Mouse (Mus musculus) heart, postnatal 10 days (tissue): Measurements from ENCODE around the gene Akap2. TPM values are rescaled to one million over a fixed set of nuclear protein-coding genes. Genes with fewer than 3 reads are reported as not detected.
A peak's percentile ranks its signal among the peaks of the same experiment; 100 is the strongest.

Source experiments
- DNase-seq, 2 experiments: peaks; one replicate each; pipeline ENCODE4 v3.0.0; 2021
- intact Hi-C: fragments of 180-260 bp; cut with DNase I; formaldehyde crosslinking; loops from one replicate; pipeline ENCODE4 v1.15.1; 2025
- total RNA-seq, 2 experiments: library from RNA; stranded (reverse); gene quantifications; 2 replicates each; pipeline ENCODE4 v1.2.3; 2021

Gene Akap2
- total RNA-seq, 2 experiments from 2014 or later, result 127 to 141 TPM

DNA sequence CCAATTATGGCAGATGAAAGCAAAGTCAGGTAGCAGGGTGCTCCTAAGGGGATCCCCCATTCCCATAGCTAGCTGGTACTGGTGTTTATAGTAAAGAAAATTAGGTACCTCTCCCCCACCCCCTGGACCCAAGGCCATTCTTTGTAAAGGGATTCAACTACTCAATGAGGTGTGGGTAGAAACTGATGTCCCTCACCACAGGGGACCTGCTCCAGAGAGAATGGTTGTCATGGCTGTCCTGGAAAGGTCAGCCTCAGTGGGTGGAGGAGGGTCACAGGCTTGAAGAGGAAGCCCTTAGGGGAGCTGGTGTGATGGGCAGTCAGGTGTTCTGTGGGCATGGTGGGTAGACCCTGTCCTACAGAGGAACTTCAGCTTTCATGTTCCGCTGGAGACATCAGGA, 203.1 kb downstream of the Akap2 start:
- intact Hi-C loops, result no loop called here

DNA sequence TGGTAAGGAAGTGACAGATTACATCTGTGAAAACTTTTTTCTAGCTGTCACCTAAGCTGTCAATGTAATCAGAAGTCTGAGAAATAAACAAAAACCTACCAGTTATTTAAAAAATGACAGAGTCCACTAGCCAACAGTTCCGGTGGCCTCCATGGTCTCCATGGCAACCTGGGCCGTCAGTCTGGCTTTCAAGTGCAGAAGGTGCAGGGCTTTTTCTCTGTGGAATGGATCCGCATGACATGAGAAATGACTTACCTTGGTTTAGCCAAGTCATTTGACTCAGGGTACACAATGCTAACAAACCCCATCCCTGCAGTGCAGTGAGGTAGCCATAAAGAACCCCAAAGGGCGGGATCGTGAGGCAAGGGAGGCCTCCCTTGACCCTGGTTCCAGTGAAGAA, 204.7 kb downstream of the Akap2 start:
- no peak for DNase-seq
- intact Hi-C loops, result no loop called here

More for the DNA sequence above, 203.1 kb downstream of the Akap2 start:
- no peak for DNase-seq

DNA sequence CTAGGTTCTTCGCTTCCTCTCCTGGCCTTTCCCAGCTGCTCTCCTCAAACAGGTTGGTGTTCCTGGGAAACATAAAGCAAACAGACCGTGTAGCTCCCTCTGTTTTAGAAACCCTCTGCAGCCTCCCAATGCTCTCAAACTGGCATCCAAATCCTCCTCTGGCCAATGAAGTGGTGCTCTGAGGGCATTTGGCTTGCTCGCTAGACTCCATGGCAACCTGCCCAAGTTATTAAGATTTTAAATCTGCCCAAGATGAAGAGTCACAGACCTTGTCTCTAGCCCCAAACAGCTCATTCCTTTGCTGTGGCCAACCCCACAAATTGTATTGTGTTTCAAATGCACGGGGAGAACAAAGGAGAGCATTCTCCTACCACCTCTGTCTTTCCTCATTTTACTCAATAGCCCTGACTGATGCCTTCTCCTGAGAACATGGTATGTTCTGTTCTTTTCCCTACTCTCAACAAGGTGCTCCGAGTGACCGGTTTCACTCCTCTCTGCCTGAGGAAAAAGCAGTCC, 207.2 kb downstream of the Akap2 start:
- intact Hi-C loops, result loop anchor here (5.0 kb wide), 1 partner anchor 552 kb away; no protein-coding TSS in a partner anchor
- DNase-seq, result no peak

DNA sequence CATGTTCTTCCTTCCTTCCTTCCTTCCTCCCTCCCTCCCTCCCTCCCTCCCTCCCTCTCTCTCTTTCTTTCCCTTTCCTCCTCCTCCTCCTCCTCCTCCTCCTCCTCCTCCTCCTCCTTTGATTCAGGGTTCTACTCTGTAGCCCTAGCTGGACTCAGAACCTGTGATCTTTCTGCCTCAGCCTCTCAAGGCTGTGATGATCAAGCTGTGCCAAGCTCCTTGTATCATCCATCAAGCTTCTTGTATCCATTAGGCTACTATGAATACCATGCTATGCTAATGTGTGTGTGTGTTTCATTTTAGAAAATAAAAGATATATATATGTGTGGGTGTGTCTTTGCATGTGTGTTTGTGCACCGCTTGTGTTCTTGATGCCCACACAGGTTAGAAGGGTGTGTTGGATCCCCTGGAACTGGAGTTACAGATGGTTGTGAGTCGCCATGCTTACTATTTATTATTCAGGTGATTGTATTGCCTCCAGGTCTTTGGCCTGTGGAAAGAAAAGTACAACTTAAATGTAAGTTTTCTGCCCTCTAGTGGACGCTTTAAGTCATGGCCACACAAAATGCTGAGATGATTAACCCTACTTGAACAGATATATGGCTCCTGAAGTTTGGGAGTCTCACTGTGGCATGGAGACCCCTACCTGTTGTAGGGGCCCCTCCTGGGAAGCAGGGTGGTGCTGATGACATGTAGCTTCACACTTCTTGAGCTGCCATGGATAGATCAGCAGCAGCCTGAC, 210.2 kb downstream of the Akap2 start:
- intact Hi-C loops, result loop anchor here (5.0 kb wide), 1 partner anchor 555 kb away; no protein-coding TSS in a partner anchor
- peak; percentile 35 to 46 for DNase-seq

DNA sequence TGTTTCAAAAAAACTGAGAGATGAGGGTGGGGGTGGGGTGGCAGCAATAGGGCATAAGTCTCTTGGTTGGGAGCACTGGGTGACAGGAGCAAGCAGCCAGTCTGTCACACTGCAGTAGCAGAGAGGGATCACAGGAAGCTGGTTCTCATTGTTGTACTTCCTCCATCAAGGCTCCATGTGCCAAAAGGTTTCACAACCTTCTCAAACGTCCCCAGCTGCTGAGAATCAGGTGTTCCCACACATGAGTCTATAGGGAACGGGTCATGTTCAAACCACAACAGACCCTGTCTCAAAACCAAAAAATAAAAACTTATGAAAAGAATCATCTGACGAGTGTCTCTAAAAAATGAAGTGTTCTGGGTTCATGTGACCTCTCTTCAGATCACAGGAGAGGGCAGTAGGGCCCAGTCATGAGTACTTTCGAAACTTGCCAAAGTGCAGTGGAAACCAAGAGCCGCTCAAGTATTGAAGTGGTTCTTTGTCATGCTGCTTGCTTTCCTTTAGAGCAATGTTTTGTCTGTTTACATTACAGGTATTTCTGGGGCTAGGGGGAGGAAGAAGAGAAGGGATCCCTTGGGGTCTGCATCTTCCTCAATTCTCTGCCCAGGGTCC, 213.2 kb downstream of the Akap2 start:
- intact Hi-C loops, result no loop called here
- DNase-seq, result no peak

DNA sequence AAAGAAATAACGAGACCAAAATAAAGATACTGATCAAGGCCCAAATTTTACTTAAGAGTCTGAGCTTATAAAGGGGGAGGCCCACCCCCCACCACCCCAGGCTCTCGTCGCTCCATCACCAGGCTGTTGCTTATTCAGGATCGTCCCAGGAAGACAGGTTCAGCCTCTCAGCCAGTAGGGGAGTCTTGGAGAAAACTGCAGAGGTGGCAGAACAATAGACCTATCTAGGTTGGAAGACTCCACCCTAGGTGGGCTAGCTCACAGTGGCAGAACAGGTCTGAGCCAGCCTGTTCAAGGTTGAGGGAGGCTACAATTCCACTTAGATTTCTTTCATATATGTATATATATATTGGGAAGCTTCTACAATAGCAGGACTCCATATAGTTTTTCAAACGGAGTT, 216.7 kb downstream of the Akap2 start:
- intact Hi-C loops, result no loop called here
- no peak for DNase-seq

DNA sequence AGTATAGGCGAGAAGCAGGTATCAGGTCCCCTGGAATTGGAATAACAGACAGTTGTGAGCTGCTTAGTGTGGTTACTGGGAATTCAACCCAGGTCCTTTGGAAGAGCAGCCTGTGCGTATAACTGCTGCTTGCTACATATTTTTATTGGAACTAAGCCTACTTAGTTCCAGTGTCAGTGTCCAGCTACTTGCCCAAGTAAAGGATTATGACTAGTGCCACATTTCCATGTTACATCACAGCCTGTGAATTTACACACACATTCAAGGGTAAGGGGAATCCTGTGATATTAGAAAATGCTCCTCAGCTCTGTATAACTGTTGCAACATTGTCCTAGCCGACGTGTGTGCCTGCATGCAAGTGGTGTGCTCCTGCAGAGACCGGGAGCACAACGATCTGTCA, 219.8 kb downstream of the Akap2 start:
- DNase-seq, result no peak
- intact Hi-C loops, result no loop called here

DNA sequence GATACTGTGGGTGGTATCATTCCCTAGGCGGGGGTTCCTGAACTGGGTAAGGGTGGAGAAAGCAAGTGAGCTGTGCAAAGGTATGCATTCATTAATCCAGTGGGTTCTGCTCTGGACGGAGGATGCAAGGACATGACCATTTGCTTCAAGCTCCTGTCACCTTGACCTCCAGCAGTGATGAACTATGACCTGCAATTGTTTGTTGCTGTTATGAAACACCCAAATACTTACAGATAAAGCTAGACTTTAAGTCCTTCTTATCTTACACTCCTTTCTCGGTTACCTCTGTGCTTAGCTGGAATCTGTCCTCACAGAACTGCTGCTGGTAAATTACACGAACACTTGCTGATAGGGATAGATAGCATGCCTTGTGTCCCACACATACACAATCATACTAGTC, 223.2 kb downstream of the Akap2 start:
- no peak for DNase-seq
- intact Hi-C loops, result no loop called here

DNA sequence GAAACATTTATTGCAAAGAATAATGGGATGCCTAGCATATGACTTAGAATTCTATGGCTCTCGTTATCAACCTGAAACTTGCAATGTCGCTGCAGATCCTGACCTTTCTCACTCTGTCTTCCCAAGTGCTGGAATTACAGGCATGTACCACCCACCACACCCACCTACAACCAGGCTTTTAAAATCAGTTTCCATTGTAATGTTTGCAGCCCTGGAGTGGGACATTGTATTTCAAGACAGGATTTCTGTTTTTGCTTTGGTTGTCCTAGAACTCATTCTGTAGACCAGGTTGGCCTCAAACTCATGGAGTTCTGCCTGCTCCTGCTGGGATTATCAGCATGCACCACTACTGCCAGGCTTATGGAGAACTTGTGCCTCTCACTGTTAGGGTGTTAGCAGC, 225.4 kb downstream of the Akap2 start:
- intact Hi-C loops, result no loop called here
- DNase-seq, result no peak

Other genes with a start within 250 kb of the Akap2 start
- 10 to 100 TPM; 60.6 to 62.1 TPM for gene Pakap, start 149.5 kb upstream of the Akap2 start, total RNA-seq
- gene D630039A03Rik, start 198.6 kb downstream of the Akap2 start, total RNA-seq, result under 1 TPM; 0.19 to 0.20 TPM
- gene Txn1, start 238.8 kb downstream of the Akap2 start, total RNA-seq, result 100 to 1,000 TPM; 161 to 178 TPM